Mouse (Mus musculus) kidney, embryonic 16.5 days (tissue): Measurements from ENCODE around the gene Brsk1. TPM values are rescaled to one million over a fixed set of nuclear protein-coding genes. Genes with fewer than 3 reads are reported as not detected.

Experiments used
- ATAC-seq: fragments of 200-750 bp; cut with Nextera tagmentation; 2 replicates; pipeline ENCODE4 v1.8.0; 2017; ENCODE audit warnings: moderate TSS enrichment; ENCODE audit not compliant: low FRiP score, low TSS enrichment
- H3K27ac ChIP-seq: fragments of 300-500 bp; sonication (generic); 2 replicates; pipeline ENCODE4 v1.5.1; 2014; ENCODE audit warnings: low read length
- H3K27me3 ChIP-seq: fragments of 300-500 bp; sonication (generic); 2 replicates; pipeline ENCODE4 v1.6.1; 2014; ENCODE audit warnings: low read length, control low read depth, mixed read lengths; ENCODE audit not compliant: insufficient read depth
- H3K36me3 ChIP-seq: fragments of 300-500 bp; sonication (generic); 2 replicates; pipeline ENCODE4 v1.6.1; 2014; ENCODE audit warnings: low read length, control low read depth, mixed read lengths; ENCODE audit not compliant: insufficient read depth
- H3K4me1 ChIP-seq: fragments of 300-500 bp; sonication (generic); 2 replicates; pipeline ENCODE4 v1.6.1; 2014; ENCODE audit warnings: low read length, control low read depth, mixed read lengths; ENCODE audit not compliant: insufficient read depth
- H3K4me2 ChIP-seq: fragments of 300-500 bp; sonication (generic); replicated peaks from 2 replicates; pipeline ENCODE4 v1.6.1; 2014; ENCODE audit warnings: low read depth, low read length
- H3K4me3 ChIP-seq: fragments of 300-500 bp; sonication (generic); 2 replicates; pipeline ENCODE4 v1.5.1; 2014; ENCODE audit warnings: mild to moderate bottlenecking, low read length
- H3K9ac ChIP-seq: fragments of 300-500 bp; sonication (generic); replicated peaks from 2 replicates; pipeline ENCODE4 v1.6.1; 2014; ENCODE audit warnings: low read length
- H3K9me3 ChIP-seq: fragments of 300-500 bp; sonication (generic); 2 replicates; pipeline ENCODE4 v1.6.1; 2016; ENCODE audit warnings: low read length, control low read depth
- WGBS: fragments of 180-500 bp; shearing (Covaris S2); extraction: QIAGEN DNeasy Blood & Tissue Kit; methylation state at CpG from one replicate; pipeline ENCODE4 v1.1.7; 2014; 5-methylcytosine and 5-hydroxymethylcytosine counted together
- polyA plus RNA-seq: library from polyadenylated mRNA; unstranded; fragments of >200 nt; fragmentation: Nextera tagmentation; extraction: Ambion mirVana; gene quantifications from 2 replicates; pipeline ENCODE4 v1.2.1, GENCODE M21; 2015

Gene Brsk1
- polyA plus RNA-seq, 1 experiment from 2014 or later, result 1.2 TPM

DNA sequence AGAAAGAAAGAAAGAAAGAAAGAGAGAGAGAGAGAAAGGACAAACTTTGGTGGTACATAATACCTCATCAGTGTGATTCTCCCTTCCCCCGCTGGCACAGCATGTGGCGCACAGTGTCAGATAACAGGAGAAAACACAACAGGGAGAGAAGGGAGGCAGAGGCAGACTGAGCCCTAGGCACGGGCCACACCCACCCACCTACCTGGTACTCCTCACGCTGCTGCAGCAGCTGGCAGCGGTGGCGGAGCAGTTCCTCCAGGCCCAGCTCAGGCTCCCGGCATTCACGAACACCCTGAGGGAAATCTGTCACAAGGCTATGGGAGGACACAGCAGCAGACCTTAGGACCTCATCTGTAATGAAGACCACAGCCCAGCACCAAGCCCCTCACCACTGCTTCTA is 27.2 kb upstream of the Brsk1 start:
- no peak for ATAC-seq
- H3K36me3 ChIP-seq, result peaks cover 39% of the 10 kb centered on the region
- H3K4me3 ChIP-seq, result no peak overlapping the region
- WGBS, result 66% methylated on average over 8 of the region's 8 CpGs
- H3K27me3 ChIP-seq, result no peaks in the 10 kb centered on the region
- peaks cover 5% of the 10 kb centered on the region for H3K4me1 ChIP-seq
- H3K27ac ChIP-seq, result no peak overlapping the region
- H3K4me2 ChIP-seq, result no peak overlapping the region
- no peaks in the 10 kb centered on the region for H3K9me3 ChIP-seq
- H3K9ac ChIP-seq, result no peak overlapping the region

DNA sequence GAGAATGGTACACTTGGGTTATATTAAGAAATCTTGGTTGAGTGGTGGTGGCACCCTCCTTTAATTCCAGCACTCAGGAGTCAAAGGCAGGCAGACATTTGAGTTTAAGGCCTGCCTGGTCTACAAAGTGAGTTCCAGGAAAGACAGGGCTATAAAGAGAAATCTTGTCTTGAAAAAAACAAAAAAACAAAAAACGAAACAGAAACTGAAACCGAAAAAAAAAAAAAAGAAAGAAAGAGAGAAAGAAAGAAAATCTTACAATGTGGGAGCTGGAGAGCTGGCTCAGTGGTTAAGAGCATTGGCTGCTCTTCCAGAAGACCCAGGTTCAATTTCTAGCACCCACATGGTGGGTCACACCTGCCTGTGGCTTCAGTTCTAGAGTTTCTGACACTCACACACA is 26.7 kb upstream of the Brsk1 start:
- no peaks in the 10 kb centered on the region for H3K27me3 ChIP-seq
- no peak overlapping the region for H3K4me3 ChIP-seq
- no peaks in the 10 kb centered on the region for H3K9me3 ChIP-seq
- H3K4me1 ChIP-seq, result peaks cover 5% of the 10 kb centered on the region
- no peak for ATAC-seq
- 90% methylated on average over 2 of the region's 2 CpGs for WGBS
- H3K27ac ChIP-seq, result no peak overlapping the region
- H3K36me3 ChIP-seq, result peaks cover 45% of the 10 kb centered on the region
- no peak overlapping the region for H3K4me2 ChIP-seq
- H3K9ac ChIP-seq, result no peak overlapping the region

DNA sequence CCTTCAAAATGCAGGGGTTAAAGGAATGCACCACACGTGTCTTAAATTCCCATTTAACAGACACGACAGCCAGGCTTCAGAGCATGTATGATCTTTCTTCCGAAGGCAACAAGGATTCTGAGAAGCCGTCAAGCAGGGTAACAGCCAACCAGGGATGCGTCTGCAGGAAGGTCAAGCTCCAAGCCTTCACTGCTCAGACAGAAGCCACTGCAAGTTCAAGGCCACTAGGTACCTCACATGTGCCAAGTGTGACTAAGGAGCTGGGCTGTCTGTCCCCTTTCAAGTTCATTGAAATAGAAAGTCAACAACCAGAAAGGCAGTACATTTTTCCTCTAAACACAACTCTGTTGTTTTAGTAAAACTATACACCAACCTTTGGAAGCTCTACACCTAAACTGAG is 23.5 kb upstream of the Brsk1 start:
- no peak for ATAC-seq
- H3K9ac ChIP-seq, result no peak overlapping the region
- H3K4me2 ChIP-seq, result no peak overlapping the region
- 93% methylated on average over 5 of the region's 5 CpGs for WGBS
- no peaks in the 10 kb centered on the region for H3K27me3 ChIP-seq
- H3K9me3 ChIP-seq, result no peaks in the 10 kb centered on the region
- H3K4me3 ChIP-seq, result no peak overlapping the region
- no peak overlapping the region for H3K27ac ChIP-seq
- peaks cover 57% of the 10 kb centered on the region for H3K36me3 ChIP-seq
- no peaks in the 10 kb centered on the region for H3K4me1 ChIP-seq

DNA sequence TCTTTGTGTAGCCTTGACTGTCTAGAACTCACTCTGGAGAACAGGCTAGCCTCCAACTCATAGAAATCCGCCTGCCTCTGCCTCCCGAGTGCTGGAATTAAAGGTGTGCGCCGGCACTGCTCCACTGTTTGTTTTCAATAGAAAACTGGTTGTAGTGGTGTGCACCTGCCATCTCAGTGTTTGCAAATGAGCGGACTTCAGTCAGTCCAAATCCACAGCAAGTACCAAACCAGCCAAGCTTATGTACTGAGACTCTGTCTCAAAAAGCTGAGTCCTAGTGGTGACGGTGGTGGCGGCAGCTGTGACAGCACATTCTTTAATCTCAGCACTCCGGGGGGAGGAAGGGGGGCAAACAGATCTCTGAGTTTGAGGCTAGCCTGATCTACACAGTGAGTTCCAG is 21.9 kb upstream of the Brsk1 start:
- ATAC-seq, result no peak
- Histone ChIP-seq H3K4me1 (no peaks in the 10 kb centered on the region), H3K9me3 (no peaks in the 10 kb centered on the region), H3K36me3 (peaks cover 46% of the 10 kb centered on the region), H3K9ac (no peak overlapping the region), H3K27ac (no peak overlapping the region), H3K27me3 (no peaks in the 10 kb centered on the region), H3K4me2 (no peak overlapping the region), H3K4me3 (no peak overlapping the region)
- 96% methylated on average over 8 of the region's 8 CpGs for WGBS

DNA sequence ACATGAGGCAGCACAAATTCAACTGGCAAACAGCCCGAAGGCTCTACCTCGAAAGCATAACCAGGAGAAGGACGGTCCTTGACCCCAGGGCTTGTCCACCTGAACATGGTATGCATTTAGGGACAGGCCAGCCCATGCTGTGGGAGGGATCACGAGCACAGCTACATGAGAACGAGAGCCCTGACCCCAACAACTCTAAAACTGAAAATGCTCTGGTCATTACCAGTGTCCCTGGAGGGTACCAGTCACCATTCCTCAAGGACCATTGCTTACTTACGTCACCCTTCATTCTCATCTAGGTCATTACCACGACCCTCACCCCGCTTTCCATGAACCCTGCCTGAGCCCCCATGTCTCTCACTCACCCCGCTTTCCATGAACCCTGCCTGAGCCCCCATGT is 21.2 kb upstream of the Brsk1 start:
- WGBS, result 95% methylated on average over 9 of the region's 9 CpGs
- no peak for ATAC-seq
- Histone ChIP-seq H3K27me3 (no peaks in the 10 kb centered on the region), H3K4me3 (no peak overlapping the region), H3K36me3 (peaks cover 43% of the 10 kb centered on the region), H3K4me1 (no peaks in the 10 kb centered on the region), H3K9me3 (no peaks in the 10 kb centered on the region), H3K4me2 (no peak overlapping the region), H3K27ac (no peak overlapping the region), H3K9ac (no peak overlapping the region)

DNA sequence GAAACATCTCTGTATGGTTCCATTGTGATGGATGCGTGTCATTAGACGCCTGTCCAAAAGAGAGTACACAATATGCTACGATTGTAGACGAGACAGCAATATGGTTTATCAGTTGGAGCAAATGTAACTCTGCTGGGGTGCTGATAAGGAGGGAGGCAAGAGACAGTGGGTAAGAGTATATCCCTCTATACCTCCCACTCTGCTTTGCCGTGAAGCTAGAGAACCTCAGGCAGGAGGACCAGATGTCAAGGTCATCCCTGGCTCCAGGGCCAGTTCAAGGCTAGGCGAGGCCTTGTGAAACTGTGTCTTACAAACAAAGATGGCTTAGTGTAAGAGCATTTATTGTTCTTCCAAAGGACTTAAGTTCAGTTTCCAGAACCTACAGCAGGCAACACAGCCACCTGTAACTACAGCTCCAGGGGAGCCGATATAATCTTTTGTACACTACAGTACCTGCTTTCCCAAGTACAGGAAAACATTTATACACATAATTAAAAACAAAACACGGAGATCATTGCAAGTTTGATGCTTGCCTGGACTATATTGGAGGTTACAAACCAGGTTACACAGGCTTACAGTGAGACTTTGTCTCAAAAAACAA is 19.6 kb upstream of the Brsk1 start:
- ATAC-seq, result no peak
- H3K27me3 ChIP-seq, result no peaks in the 10 kb centered on the region

DNA sequence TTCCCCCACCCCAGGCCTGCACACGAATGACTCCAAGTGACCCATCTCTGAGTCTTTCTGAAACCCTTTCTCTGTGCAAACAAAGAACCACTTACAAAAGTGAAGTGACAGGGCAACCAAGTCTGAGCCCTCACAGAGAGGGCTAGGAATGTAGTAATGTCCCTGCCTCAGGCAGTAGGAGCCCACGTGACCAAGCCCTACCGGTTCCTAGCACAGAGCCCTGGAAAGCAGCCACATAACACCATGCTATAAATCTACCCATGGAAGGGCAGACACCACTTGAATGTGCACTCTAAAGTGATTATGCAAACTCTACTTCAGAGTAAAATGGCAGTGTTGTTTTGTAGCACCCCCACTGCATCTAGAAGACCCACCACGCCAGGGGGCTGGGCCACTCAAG is 18.4 kb upstream of the Brsk1 start:
- Histone ChIP-seq H3K4me3 (no peak overlapping the region), H3K27ac (no peak overlapping the region), H3K4me2 (no peak overlapping the region), H3K9me3 (no peaks in the 10 kb centered on the region), H3K4me1 (no peaks in the 10 kb centered on the region), H3K27me3 (no peaks in the 10 kb centered on the region), H3K36me3 (peaks cover 41% of the 10 kb centered on the region), H3K9ac (no peak overlapping the region)
- 60% methylated on average over 4 of the region's 4 CpGs for WGBS
- ATAC-seq, result peak; percentile 78

More for the DNA sequence above, 19.6 kb upstream of the Brsk1 start:
- no peak overlapping the region for H3K4me2 ChIP-seq
- no peaks in the 10 kb centered on the region for H3K9me3 ChIP-seq
- H3K9ac ChIP-seq, result no peak overlapping the region
- H3K36me3 ChIP-seq, result peaks cover 42% of the 10 kb centered on the region
- no peaks in the 10 kb centered on the region for H3K4me1 ChIP-seq
- H3K27ac ChIP-seq, result no peak overlapping the region
- no peak overlapping the region for H3K4me3 ChIP-seq
- 93% methylated on average over 8 of the region's 8 CpGs for WGBS

DNA sequence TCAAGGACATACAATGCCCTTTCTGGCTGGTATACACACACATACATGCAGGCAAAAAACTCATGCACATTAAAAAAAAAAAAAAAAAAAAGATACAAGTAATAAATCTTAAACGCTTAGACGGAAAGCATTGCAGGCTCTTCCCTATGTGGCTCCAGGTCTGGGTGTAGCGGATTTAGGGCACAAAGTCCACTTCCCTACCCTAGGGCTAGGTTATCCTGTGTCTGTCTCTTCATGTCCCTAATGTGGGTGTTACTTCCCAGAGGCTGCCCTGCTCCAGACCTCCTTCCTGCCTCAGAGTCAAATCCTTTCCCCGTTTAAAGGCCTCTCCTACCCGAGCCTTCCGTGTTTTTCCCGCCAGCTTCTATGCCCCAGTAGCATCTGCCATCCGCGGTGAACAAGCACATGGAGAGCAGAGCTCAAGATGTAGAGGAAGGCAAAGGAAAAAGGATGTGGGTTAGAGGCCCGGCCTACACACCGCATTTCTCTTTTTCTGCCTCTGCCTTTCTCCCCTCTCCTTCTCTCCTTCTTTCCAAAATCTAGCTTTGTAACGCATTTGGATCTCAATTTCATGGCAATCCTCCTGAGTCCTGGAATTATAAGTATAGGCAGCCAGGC is 16.2 kb upstream of the Brsk1 start:
- Histone ChIP-seq H3K9me3 (no peaks in the 10 kb centered on the region), H3K9ac (no peak overlapping the region), H3K27me3 (no peaks in the 10 kb centered on the region), H3K27ac (no peak overlapping the region), H3K36me3 (peaks cover 28% of the 10 kb centered on the region), H3K4me3 (no peak overlapping the region), H3K4me1 (no peaks in the 10 kb centered on the region), H3K4me2 (no peak overlapping the region)
- WGBS, result 90% methylated on average over 12 of the region's 12 CpGs
- no peak for ATAC-seq

DNA sequence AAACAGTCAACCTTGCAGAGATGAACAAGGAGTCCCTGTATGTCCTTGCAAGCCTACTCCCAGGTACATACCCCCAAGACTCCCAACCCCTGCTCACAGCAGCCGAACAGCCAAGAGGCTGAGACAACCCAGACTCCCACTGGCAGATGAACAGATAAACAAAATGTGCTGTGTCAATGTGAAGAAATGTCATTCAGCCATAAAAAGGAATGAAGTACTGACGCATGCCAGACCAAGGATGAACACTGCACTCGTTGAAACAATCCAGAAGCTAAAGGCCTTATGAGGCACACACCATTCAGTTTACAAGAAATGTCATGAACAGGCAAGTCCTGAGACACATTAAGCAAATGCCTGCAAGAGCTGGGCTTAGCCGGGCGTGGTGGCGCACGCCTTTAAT is 15.2 kb upstream of the Brsk1 start:
- H3K9me3 ChIP-seq, result no peaks in the 10 kb centered on the region
- no peak overlapping the region for H3K27ac ChIP-seq
- no peak for ATAC-seq
- H3K27me3 ChIP-seq, result no peaks in the 10 kb centered on the region
- H3K4me2 ChIP-seq, result no peak overlapping the region
- peaks cover 25% of the 10 kb centered on the region for H3K36me3 ChIP-seq
- 89% methylated on average over 7 of the region's 7 CpGs for WGBS
- no peak overlapping the region for H3K4me3 ChIP-seq
- no peaks in the 10 kb centered on the region for H3K4me1 ChIP-seq
- no peak overlapping the region for H3K9ac ChIP-seq

DNA sequence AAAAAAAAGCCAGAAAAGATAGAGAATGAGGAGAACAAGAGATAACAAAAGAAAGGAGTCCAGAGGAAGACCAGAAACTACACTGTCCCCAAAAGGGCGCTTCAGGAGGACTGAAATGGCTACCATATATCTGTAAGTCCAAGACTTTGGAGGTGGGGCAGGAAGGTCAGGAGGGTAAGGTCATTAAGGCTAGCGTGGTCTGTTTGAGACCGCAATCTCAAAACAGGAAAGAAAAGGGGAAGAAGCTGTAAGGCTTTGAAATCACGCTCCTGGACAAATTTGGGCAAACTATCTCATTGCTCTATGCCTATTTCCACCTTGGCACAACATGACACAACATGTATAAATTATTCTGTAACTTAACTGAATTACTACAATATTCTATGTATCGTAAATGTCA is 7.1 kb upstream of the Brsk1 start:
- no peak overlapping the region for H3K9ac ChIP-seq
- H3K4me1 ChIP-seq, result peaks cover 9% of the 10 kb centered on the region
- H3K4me3 ChIP-seq, result no peak overlapping the region
- WGBS, result 81% methylated on average over 5 of the region's 5 CpGs
- no peak for ATAC-seq
- no peaks in the 10 kb centered on the region for H3K27me3 ChIP-seq
- peaks cover 11% of the 10 kb centered on the region for H3K36me3 ChIP-seq
- no peaks in the 10 kb centered on the region for H3K9me3 ChIP-seq
- no peak overlapping the region for H3K4me2 ChIP-seq
- no peak overlapping the region for H3K27ac ChIP-seq
